Mouse (Mus musculus): Measurements from ENCODE around the gene Efcab6. TPM values are rescaled to one million over a fixed set of nuclear protein-coding genes. Genes with fewer than 3 reads are reported as not detected.

Efcab6 gene
- polyA plus RNA-seq, 1 experiment from 2014 or later = 0.57 TPM

DNA sequence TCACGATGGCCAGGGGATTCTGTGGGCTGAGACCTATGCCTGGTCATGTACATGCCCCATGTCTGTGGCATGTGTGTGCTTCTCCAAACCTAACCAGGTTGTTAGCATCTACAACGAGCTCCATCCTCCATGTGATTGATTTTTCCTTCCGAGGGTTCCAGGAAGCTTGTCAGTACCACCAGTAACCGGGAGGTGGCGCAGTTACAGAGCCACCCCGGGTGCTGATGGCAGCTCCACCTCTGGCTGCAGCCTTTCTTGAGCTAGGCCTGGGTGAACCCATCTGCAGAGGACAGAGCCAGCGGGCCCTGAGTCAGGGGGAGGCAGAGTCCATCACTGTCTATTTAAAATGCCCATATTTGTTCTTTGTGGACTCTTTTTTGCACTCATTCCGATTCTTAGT lies 208.1 kb downstream of the Efcab6 start:
- no peak for ATAC-seq (ENCODE audit: low read depth)
- Histone ChIP-seq H3K4me2 (ENCODE audit: low read depth, low read length) (no peak overlapping the region), H3K9ac (ENCODE audit: low read length) (no peak overlapping the region), H3K36me3 (ENCODE audit: control insufficient read depth, insufficient read depth, low read length) (no peaks in the 10 kb centered on the region), H3K9me3 (ENCODE audit: control insufficient read depth, low read length) (no peaks in the 10 kb centered on the region), H3K4me1 (replicated peaks; ENCODE audit: control insufficient read depth, insufficient read depth, low read length) (no peaks in the 10 kb centered on the region), H3K4me3 (ENCODE audit: low read length) (no peak overlapping the region), H3K27me3 (ENCODE audit: control insufficient read depth, insufficient read depth, low read depth, low read length) (no peaks in the 10 kb centered on the region), H3K27ac (ENCODE audit: low read length) (no peak overlapping the region)
- WGBS = 16% methylated on average over 8 of the region's 8 CpGs

- H3K9me3 ChIP-seq (ENCODE audit: control insufficient read depth, low read length) = no peaks in the 10 kb centered on the region
- H3K36me3 ChIP-seq (ENCODE audit: control insufficient read depth, insufficient read depth, low read length) = no peaks in the 10 kb centered on the region
- H3K4me3 ChIP-seq (ENCODE audit: low read length) = no peak overlapping the region
- no peak overlapping the region for H3K9ac ChIP-seq (ENCODE audit: low read length)
- no peaks in the 10 kb centered on the region for H3K27me3 ChIP-seq (ENCODE audit: control insufficient read depth, insufficient read depth, low read depth, low read length)
- ATAC-seq (ENCODE audit: low read depth) = no peak
- H3K4me1 ChIP-seq (replicated peaks; ENCODE audit: control insufficient read depth, insufficient read depth, low read length) = no peaks in the 10 kb centered on the region
- no peak overlapping the region for H3K4me2 ChIP-seq (ENCODE audit: low read depth, low read length)
- no peak overlapping the region for H3K27ac ChIP-seq (ENCODE audit: low read length)
- 42% methylated on average over 5 of the region's 5 CpGs for WGBS
Measured at GRCm38 (mm10) chr15:83853400-83853811, 211.8 kb downstream of the Efcab6 start.

DNA sequence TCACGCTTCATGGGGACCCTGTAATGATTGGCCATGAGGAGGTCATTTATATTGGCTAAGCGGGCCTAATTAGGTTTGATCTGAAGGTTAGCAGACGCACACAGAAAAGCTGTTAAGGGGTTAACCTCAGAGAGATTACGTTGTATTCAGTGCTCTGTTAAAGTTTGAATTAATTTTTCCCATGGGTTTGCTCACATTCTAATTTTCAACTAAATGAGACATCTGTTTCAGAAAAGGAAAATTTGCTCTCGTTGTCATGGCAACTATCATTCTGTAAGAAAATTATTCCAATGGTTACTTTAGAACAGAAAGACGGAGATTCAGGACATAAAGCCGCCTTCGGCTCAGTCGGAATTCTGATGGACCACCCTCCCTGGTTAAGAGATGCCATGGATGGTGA lies 217.0 kb downstream of the Efcab6 start:
- WGBS = 65% methylated on average over 9 of the region's 9 CpGs
- H3K4me3 ChIP-seq (ENCODE audit: low read length) = no peak overlapping the region
- H3K9me3 ChIP-seq (ENCODE audit: control insufficient read depth, low read length) = no peaks in the 10 kb centered on the region
- no peaks in the 10 kb centered on the region for H3K4me1 ChIP-seq (replicated peaks; ENCODE audit: control insufficient read depth, insufficient read depth, low read length)
- H3K4me2 ChIP-seq (ENCODE audit: low read depth, low read length) = no peak overlapping the region
- H3K27ac ChIP-seq (ENCODE audit: low read length) = no peak overlapping the region
- no peaks in the 10 kb centered on the region for H3K27me3 ChIP-seq (ENCODE audit: control insufficient read depth, insufficient read depth, low read depth, low read length)
- H3K9ac ChIP-seq (ENCODE audit: low read length) = no peak overlapping the region
- no peaks in the 10 kb centered on the region for H3K36me3 ChIP-seq (ENCODE audit: control insufficient read depth, insufficient read depth, low read length)
- no peak for ATAC-seq (ENCODE audit: low read depth)

DNA sequence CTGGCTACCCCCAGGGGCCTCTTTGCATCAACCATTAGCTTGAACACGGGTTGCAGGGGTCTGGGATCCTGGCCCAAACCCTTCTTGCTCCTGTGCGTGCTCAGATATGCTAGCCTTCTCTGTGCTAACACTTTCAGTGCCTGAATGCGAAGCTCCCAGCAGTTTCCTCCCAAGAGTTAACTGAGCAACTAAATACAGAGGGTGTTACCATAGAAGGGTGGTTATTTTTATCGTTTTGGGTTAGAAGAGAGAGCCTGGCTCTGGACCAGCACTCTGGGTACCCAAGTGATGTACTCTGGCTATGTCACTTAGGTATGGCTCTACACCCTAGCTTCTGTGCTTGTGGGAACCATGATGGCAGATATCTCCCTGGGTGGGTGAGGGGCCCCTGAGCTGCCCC lies 217.7 kb downstream of the Efcab6 start:
- no peaks in the 10 kb centered on the region for H3K36me3 ChIP-seq (ENCODE audit: control insufficient read depth, insufficient read depth, low read length)
- H3K4me3 ChIP-seq (ENCODE audit: low read length) = no peak overlapping the region
- no peaks in the 10 kb centered on the region for H3K9me3 ChIP-seq (ENCODE audit: control insufficient read depth, low read length)
- WGBS = 57% methylated on average over 4 of the region's 4 CpGs
- no peak for ATAC-seq (ENCODE audit: low read depth)
- no peak overlapping the region for H3K4me2 ChIP-seq (ENCODE audit: low read depth, low read length)
- no peak overlapping the region for H3K27ac ChIP-seq (ENCODE audit: low read length)
- no peak overlapping the region for H3K9ac ChIP-seq (ENCODE audit: low read length)
- H3K27me3 ChIP-seq (ENCODE audit: control insufficient read depth, insufficient read depth, low read depth, low read length) = no peaks in the 10 kb centered on the region
- no peaks in the 10 kb centered on the region for H3K4me1 ChIP-seq (replicated peaks; ENCODE audit: control insufficient read depth, insufficient read depth, low read length)

DNA sequence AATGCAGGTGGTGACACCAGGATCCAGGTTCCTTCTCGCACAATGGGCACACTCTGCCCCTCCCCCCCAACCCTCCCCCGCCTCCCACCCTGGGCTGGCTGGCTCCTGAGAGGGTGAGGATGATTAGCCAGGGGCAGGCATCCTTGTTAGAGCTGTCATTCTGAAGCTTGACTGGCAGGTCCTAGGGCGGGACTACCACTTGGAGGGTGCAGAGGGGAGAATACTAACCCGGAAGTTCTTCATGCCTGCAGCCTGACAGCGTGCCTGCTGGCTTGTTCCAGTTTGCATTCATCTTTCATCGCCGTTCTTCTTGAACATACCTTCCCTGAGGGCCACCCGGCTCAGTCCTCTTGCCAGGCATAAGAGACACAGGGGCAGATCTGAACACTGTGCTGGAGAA lies 218.6 kb downstream of the Efcab6 start:
- Histone ChIP-seq H3K27ac (ENCODE audit: low read length) (no peak overlapping the region), H3K27me3 (ENCODE audit: control insufficient read depth, insufficient read depth, low read depth, low read length) (no peaks in the 10 kb centered on the region), H3K9ac (ENCODE audit: low read length) (no peak overlapping the region), H3K9me3 (ENCODE audit: control insufficient read depth, low read length) (no peaks in the 10 kb centered on the region), H3K4me2 (ENCODE audit: low read depth, low read length) (no peak overlapping the region), H3K36me3 (ENCODE audit: control insufficient read depth, insufficient read depth, low read length) (no peaks in the 10 kb centered on the region), H3K4me3 (ENCODE audit: low read length) (no peak overlapping the region), H3K4me1 (replicated peaks; ENCODE audit: control insufficient read depth, insufficient read depth, low read length) (no peaks in the 10 kb centered on the region)
- ATAC-seq (ENCODE audit: low read depth) = no peak
- 28% methylated on average over 8 of the region's 8 CpGs for WGBS

DNA sequence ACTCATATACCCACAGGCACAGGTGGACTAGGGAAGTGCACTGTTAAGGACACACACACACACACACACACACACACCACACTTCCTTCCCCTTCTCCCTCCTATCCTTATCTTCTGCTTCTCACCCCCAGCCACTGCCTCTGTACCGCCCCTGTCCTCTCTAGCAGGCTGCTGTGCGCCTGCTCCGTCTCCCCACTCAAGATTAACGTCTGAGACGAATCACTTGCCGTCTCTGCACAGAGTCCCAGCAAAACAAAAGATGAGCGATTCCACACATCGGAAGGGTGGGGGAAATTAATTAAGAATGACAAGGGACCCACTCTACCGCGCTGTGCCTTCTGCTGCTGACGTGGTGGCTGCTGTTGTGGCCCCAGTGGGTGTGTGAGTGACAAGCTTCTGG lies 219.4 kb downstream of the Efcab6 start:
- ATAC-seq (ENCODE audit: low read depth) = no peak
- Histone ChIP-seq H3K36me3 (ENCODE audit: control insufficient read depth, insufficient read depth, low read length) (no peaks in the 10 kb centered on the region), H3K27ac (ENCODE audit: low read length) (no peak overlapping the region), H3K9ac (ENCODE audit: low read length) (no peak overlapping the region), H3K4me3 (ENCODE audit: low read length) (no peak overlapping the region), H3K4me2 (ENCODE audit: low read depth, low read length) (no peak overlapping the region), H3K4me1 (replicated peaks; ENCODE audit: control insufficient read depth, insufficient read depth, low read length) (no peaks in the 10 kb centered on the region), H3K9me3 (ENCODE audit: control insufficient read depth, low read length) (no peaks in the 10 kb centered on the region), H3K27me3 (ENCODE audit: control insufficient read depth, insufficient read depth, low read depth, low read length) (no peaks in the 10 kb centered on the region)
- 35% methylated on average over 11 of the region's 11 CpGs for WGBS

DNA sequence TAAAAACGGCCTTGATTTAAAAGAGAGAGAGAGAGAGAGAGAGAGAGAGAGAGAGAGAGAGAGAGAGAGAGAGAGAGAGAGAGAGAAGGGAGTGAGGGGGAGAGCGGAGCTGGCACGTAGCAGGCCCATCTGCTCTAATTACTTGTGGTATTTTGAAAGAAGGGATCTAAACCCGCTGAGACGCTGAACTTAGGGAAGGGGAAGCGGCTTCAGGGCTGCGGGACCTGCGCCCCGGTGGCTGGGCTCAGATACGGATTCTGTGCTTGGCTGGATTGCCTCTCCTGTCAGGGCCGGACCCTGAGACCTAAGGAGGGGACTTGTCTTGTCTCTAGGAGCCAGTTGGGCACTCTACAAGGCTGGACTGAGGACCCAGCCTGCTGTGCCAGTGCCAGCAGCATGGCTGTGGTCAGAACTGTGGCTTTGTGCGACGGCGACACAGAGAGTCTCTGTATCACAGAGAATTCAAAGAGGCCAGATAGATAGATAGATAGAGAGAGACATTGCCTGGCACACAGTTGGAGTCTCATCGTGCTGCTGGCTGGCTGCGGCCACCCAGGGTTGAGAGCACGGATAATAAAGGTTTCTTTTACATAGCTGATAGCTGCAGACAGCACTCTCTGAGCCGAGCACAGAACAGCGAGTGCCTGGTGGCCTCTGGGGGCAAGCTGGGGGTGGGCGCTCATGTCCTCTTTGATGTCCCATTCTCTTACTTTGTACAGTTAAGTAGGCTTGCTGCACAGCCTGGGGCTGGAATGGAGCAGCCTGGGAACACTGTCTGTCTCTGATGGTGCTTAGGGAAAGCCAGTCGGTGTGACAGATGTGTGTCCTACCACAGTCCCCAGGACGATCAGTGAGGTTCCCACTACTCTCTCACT lies 222.0 kb downstream of the Efcab6 start:
- H3K27ac ChIP-seq (ENCODE audit: low read length) = no peak overlapping the region
- H3K9ac ChIP-seq (ENCODE audit: low read length) = no peak overlapping the region
- no peaks in the 10 kb centered on the region for H3K9me3 ChIP-seq (ENCODE audit: control insufficient read depth, low read length)
- no peak overlapping the region for H3K4me2 ChIP-seq (ENCODE audit: low read depth, low read length)
- WGBS = 56% methylated on average over 22 of the region's 22 CpGs
- no peaks in the 10 kb centered on the region for H3K4me1 ChIP-seq (replicated peaks; ENCODE audit: control insufficient read depth, insufficient read depth, low read length)
- H3K4me3 ChIP-seq (ENCODE audit: low read length) = no peak overlapping the region
- no peak for ATAC-seq (ENCODE audit: low read depth)
- no peaks in the 10 kb centered on the region for H3K36me3 ChIP-seq (ENCODE audit: control insufficient read depth, insufficient read depth, low read length)
- H3K27me3 ChIP-seq (ENCODE audit: control insufficient read depth, insufficient read depth, low read depth, low read length) = no peaks in the 10 kb centered on the region

DNA sequence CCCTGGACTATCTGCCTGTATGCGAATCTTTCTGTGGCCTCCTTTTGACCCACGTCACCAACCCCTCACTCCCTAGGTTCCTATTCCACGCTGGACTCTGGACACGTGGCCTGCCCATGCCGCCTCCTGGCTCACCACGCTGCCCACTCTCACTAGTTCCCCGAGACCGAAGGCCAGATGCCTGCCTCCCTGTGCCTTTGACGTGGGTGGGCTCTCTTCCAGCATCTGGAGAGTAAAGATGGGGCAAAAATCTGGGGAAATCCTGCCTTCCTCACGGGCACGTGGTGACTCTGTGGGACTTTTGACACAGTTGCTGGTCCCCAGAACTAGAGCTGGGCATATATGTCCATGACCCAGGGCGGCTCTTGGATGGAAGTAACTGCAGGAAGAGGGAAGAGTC lies 222.8 kb downstream of the Efcab6 start:
- Histone ChIP-seq H3K9me3 (ENCODE audit: control insufficient read depth, low read length) (no peaks in the 10 kb centered on the region), H3K4me1 (replicated peaks; ENCODE audit: control insufficient read depth, insufficient read depth, low read length) (no peaks in the 10 kb centered on the region), H3K27me3 (ENCODE audit: control insufficient read depth, insufficient read depth, low read depth, low read length) (no peaks in the 10 kb centered on the region), H3K9ac (ENCODE audit: low read length) (no peak overlapping the region), H3K4me3 (ENCODE audit: low read length) (no peak overlapping the region), H3K36me3 (ENCODE audit: control insufficient read depth, insufficient read depth, low read length) (no peaks in the 10 kb centered on the region), H3K27ac (ENCODE audit: low read length) (no peak overlapping the region), H3K4me2 (ENCODE audit: low read depth, low read length) (no peak overlapping the region)
- no peak for ATAC-seq (ENCODE audit: low read depth)
- WGBS = 74% methylated on average over 12 of the region's 12 CpGs

GRCm38 (mm10) chr15:83840950-83841719 lies 224.0 kb downstream of the Efcab6 start:
- Histone ChIP-seq H3K4me1 (replicated peaks; ENCODE audit: control insufficient read depth, insufficient read depth, low read length) (no peaks in the 10 kb centered on the region), H3K9ac (ENCODE audit: low read length) (no peak overlapping the region), H3K4me2 (ENCODE audit: low read depth, low read length) (no peak overlapping the region), H3K4me3 (ENCODE audit: low read length) (no peak overlapping the region), H3K27ac (ENCODE audit: low read length) (no peak overlapping the region), H3K9me3 (ENCODE audit: control insufficient read depth, low read length) (no peaks in the 10 kb centered on the region), H3K27me3 (ENCODE audit: control insufficient read depth, insufficient read depth, low read depth, low read length) (no peaks in the 10 kb centered on the region), H3K36me3 (ENCODE audit: control insufficient read depth, insufficient read depth, low read length) (no peaks in the 10 kb centered on the region)
- ATAC-seq (ENCODE audit: low read depth) = no peak
- 57% methylated on average over 10 of the region's 10 CpGs for WGBS

Data from lung, embryonic 16.5 days (tissue).